Mouse (Mus musculus) neutrophil, adult 65 days (primary cell): ENCODE data around the gene Hist1h2bf. TPM values are rescaled to one million over a fixed set of nuclear protein-coding genes. Genes with fewer than 3 reads are reported as not detected.

ENCODE experiments used
- total RNA-seq: library from RNA; stranded (reverse); gene quantifications from 2 replicates; pipeline ENCODE4 v1.2.4, GENCODE M21; 2023

Gene Hist1h2bf
- total RNA-seq = 501 and 811 TPM in 2 replicates

DNA sequence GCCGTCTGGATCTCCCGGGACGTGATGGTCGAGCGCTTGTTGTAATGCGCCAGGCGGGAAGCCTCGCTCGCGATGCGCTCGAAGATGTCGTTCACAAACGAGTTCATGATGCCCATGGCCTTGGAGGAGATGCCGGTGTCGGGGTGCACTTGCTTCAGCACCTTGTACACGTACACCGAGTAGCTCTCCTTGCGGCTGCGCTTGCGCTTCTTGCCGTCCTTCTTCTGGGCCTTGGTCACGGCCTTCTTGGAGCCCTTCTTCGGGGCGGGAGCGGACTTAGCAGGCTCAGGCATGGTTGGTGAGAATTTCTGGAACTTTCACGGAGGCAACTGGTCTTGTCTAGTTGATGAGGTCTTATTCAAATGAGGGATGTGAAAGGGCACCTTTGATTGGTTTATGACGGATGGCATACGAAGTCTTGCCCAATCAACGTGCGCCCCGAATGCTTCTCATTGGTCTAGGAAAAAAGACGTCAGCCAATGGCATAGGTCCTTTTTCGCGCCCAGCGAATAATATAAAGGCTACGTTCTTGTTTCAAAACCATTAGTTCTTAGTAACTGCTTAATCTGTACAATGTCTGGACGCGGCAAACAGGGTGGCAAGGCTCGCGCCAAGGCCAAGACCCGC is at the start of gene Hist1h2bf, which contains the start of gene Hist1h2ad:
Gene Hist1h2bf (minus strand): TSS at position 299 of the 627 bp plus-strand sequence.
Gene Hist1h2ad (plus strand): TSS at position 484 of the 627 bp plus-strand sequence.

DNA sequence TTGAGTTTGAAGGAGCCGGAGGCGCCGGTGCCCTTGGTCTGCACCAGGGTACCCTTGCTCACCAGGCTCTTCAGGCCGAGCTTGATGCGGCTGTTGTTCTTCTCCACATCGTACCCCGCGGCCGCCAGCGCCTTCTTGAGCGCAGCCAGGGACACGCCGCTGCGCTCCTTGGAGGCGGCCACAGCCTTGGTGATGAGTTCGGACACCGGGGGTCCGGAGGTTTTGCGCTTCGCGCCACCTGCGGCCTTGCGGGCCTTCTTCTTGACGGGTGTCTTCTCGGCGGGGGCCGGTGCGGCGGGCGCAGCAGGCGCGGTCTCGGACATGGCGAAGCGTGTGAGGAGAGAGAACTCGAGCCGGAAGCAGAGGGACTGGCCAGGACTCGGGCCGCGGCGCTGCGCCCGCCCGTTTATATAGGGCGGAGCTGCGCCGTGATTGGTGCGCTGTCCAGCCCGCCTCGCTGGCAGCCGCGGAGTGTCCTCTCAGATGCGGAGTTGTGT is 48.2 kb upstream of the Hist1h2bf start, which contains the start of gene Hist1h1e:
Gene Hist1h1e (minus strand): TSS at position 384 of the 497 bp plus-strand sequence.

DNA sequence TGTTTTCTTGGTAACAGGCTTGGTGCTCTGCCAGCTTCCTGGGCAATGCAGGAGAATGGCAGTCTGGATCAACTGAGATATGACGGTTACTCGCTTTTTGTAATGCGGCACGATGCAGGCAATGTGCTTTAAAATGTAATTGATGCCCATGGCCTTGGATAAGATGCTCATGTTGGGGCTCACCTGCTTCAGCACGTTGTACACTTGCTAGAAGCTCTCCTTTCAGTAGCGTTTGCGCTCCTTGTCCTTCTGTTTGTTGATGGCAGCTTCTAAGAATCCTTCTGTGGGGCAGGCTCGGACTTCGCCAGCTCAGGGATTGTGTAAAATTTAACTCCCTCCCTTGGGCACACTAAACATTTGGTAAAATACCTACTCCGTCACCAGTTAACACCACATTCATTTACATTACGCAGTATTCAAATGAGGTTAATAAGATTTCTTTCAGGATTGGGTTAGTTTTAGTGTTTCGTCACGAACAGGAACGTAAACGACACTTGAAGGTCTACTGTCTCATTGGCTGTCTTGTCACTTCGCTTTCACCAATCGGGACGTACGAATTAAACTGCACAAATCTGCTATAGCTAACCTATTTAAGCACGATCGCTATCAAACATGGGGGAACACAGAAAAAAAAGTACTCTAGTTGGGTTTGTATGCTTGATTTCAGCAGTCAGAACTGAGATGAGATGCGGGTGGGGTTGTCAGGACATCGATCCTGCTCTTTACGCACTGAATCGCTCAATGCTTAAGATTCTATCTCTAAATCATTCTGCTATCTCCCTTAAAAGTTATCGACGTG is 46.9 kb upstream of the Hist1h2bf start, which contains the start of gene Hist1h2be:
Gene Hist1h2be (minus strand): TSS at position 392 of the 799 bp plus-strand sequence.

DNA sequence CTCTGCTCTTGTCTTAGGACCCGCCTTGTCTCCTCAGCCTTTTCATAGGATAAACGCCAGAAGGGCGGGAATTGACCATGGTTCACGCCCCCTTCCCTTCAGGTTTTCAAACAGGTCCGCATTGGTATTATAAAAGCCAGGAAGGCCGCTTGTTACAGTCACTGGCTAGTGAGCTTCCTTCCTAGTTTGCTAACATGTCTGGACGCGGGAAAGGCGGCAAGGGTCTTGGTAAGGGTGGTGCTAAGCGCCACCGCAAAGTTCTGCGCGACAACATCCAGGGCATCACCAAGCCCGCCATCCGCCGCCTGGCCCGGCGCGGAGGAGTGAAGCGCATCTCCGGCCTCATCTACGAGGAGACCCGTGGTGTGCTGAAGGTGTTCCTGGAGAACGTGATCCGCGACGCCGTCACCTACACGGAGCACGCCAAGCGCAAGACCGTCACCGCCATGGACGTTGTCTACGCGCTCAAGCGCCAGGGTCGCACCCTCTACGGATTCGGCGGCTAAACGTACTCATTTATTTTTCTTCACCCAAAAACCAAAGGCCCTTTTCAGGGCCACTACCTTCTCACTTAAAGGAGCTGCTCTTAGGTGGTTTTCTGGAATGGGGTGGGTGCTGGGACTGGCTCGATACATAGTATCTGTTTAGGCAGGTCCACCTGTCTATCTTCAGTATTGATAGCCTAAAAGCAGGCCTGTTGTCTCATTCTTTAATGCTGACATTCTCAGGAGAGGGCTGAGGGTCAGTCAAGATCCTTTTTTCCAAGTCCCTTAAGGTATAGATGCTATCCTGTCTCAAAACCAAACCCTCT is 7.6 kb upstream of the Hist1h2bf start, which contains the start of gene Hist1h4d:
Gene Hist1h4d (plus strand): TSS at position 191 of the 811 bp plus-strand sequence.

DNA sequence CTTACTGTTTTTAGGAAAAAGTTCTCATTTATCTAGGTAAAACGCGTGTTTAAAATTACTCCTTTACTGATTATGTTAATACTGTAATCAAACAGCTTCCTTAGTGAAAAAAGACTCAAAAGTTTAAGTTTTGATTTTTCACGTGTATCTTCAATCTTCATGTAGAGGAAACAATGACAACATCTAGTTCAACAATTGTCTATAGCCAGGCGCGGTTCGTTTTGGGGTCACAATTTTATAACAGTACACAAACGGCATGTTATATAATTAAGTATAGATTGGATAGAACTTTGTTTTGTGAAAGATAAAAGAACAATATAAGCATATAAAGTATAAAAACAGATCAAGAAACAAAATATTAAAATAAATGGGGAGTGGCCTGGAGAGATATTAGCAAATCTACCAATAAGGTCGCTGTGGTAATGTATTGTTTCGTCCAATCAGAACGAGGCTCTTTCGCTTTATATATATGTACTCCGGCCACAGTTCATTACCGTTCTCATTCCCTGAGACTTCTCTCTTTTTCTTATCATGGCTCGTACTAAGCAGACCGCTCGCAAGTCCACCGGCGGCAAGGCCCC is 1.4 kb upstream of the Hist1h2bf start, which contains the start of gene Hist1h3d:
Gene Hist1h3d (plus strand): TSS at position 493 of the 581 bp plus-strand sequence.

DNA sequence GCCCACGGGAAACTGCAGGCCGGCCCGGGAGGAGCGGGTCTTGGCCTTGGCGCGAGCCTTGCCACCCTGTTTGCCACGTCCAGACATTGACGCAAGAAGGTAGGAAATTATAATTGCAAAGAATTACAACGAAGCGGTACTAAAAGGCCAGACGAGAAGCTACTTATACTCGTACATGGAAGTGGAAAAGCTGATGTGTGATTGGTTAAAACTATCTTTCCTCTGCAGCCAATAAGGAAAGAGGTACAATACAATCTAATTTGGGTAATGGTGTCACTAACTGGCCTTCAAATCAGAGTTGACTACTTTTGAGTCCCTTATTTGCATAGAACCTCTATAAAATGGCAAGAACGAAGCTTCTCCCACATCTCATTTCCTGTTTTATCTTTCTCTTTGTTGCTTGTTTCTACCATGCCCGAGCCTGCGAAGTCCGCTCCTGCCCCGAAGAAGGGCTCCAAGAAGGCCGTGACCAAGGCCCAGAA is 2.9 kb downstream of the Hist1h2bf start, which contains the start of the genes Hist1h2ae and Hist1h2bg:
Gene Hist1h2ae (minus strand): TSS at position 199 of the 482 bp plus-strand sequence.
Gene Hist1h2bg (plus strand): TSS at position 375 of the 482 bp plus-strand sequence.

DNA sequence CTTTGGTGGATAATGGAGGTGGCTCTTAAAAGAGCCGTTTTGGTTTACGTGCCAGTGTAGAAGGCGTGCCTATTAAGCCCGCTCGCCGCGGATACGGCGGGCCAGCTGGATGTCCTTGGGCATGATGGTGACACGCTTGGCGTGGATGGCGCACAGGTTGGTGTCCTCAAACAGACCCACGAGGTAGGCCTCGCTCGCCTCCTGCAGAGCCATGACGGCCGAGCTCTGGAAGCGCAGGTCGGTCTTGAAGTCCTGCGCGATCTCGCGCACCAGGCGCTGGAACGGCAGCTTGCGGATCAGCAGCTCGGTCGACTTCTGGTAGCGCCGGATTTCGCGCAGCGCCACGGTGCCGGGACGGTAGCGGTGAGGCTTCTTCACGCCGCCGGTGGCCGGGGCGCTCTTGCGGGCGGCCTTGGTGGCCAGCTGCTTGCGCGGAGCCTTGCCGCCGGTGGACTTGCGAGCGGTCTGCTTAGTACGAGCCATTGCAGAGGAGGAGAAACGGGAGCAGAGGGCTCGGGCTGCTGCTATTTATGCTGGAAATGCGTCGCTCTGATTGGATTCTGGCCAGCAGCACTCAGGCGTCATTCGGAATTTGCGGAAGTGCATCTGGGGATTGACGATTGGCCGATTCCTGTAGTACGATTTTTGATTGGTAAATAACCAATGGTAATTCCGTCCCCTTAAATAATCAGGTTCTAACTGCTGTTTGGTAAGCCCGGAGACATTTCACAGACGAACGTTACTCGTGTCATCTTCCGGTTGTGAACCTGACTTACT is 11.9 kb downstream of the Hist1h2bf start, which contains the start of gene Hist1h3e:
Gene Hist1h3e (minus strand): TSS at position 487 of the 777 bp plus-strand sequence.

DNA sequence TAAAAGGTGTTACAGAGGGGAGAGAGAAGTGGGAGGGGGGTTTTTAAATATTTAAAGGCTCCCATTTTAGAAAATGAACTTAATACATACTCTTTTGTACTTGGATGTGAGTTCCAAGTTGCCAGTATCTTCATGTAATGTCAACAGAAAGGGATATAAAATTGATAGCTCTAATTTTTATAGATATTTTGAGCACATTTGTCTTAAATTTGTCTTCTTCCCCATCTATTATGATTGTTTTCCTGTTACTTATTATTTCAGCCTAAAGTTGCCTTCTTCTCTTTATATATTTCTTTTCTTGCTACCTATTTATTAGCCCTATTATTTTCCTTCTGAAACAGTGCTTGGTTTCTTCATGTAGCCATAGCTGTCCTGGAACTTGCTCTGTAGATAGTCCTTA is 21.0 kb downstream of the Hist1h2bf start, which contains the start of gene Hist1h1d:
Gene Hist1h1d (plus strand): TSS at position 301 of the 400 bp plus-strand sequence.

DNA sequence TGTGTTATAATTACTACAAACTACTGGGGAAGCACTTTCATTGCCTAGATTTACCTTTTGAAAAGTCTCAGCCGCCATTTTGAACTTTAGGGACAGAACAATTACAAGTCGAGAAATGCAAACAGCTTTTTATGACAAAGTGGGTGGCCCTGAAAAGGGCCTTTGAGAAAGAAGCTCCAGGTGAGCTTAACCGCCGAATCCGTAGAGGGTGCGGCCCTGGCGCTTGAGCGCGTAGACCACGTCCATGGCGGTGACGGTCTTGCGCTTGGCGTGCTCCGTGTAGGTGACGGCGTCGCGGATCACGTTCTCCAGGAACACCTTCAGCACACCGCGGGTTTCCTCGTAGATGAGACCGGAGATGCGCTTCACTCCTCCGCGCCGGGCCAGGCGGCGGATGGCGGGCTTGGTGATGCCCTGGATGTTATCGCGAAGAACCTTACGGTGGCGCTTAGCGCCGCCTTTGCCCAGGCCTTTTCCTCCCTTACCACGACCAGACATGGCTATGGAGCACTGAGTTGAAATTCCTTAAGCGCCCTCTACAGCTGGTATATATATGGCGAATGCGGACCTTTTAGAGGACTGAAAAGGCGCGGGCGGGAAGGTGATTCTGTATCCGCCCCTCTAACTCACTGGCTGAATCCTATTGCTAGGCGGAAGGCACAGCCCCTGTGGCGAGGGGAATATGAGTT is 22.7 kb downstream of the Hist1h2bf start, which contains the start of gene Hist1h4f:
Gene Hist1h4f (minus strand): TSS at position 503 of the 689 bp plus-strand sequence.

DNA sequence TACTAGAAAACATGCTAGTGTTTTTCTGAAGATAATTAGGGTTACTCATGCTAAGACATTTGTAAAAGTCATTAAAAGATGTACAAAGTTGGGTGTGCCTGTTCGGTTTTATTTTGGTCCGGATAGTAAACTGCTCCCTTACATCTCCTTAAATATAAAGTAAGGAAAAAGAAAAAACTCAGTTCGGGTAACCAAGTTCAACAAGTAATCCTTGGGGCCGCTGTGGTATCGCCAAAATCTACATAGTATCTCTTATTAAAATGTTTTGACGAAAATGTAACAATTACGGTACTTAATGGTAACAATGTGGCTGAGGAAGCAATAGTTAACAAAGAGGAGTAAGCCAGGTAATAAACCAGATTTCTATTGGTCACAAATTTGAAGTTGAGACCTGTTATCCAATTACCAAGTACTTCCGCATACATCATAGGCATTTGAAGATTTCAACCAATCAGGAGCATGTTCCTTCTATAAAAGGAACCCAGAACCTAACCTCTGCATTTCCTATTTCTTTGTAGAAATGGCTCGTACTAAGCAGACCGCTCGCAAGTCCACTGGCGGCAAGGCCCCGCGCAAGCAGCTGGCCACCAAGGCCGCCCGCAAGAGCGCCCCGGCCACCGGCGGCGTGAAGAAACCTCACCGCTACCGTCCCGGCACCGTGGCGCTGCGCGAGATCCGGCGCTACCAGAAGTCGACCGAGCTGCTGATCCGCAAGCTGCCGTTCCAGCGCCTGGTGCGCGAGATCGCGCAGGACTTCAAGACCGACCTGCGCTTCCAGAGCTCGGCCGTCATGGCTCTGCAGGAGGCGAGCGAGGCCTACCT is 29.8 kb downstream of the Hist1h2bf start, which contains the start of gene Hist1h3f:
Gene Hist1h3f (plus strand): TSS at position 88 of the 822 bp plus-strand sequence.

DNA sequence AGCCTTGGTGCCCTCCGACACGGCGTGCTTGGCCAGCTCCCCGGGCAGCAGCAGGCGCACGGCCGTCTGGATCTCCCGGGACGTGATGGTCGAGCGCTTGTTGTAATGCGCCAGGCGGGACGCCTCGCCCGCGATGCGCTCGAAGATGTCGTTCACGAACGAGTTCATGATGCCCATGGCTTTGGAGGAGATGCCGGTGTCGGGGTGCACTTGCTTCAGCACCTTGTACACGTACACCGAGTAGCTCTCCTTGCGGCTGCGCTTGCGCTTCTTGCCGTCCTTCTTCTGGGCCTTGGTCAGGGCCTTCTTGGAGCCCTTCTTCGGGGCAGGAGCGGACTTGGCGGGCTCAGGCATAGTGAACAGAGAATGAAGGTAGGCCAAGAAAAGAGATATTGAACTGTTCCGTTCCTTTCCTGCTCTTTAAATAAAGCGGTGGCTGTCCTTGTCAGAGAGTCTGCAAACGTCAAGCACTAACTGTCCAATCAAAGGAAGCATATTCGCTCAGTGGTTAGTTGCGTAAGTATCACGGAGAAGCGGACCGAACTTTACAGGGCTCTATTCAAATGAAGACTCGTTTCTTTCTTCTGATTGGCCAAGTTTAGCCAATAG is 30.9 kb downstream of the Hist1h2bf start, which contains the start of gene Hist1h2bh:
Gene Hist1h2bh (minus strand): TSS at position 394 of the 609 bp plus-strand sequence.

DNA sequence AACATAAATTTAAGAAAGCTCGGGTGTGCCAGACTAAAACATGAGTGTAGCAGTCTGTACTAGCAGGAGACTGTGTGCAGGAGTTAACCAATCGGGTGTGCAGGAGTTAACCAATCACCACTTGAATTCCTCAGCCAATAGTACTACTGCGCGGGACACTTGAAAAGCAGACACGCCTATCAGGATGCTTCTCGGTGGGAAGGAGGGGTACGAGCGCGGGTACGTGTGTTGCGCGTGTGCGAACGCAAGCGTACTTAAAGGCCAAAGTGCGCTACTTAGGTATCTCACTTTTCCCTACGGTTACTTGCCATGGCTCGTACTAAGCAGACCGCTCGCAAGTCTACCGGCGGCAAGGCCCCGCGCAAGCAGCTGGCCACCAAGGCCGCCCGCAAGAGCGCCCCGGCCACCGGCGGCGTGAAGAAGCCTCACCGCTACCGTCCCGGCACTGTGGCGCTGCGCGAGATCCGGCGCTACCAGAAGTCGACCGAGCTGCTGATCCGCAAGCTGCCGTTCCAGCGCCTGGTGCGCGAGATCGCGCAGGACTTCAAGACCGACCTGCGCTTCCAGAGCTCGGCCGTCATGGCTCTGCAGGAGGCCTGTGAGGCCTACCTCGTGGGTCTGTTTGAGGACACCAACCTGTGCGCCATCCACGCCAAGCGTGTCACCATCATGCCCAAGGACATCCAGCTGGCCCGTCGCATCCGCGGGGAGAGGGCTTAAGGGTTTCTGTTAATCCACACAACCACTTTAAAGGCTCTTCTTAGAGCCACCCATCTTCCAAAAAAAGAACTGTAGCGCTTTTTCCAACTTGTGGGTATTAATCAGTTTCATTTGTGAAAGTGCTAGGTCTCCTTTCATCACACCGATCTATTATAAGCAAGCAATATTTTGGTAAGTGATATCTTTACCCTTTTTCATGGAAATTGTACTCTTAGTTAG is 38.6 kb downstream of the Hist1h2bf start, which contains the start of gene Hist1h3g:
Gene Hist1h3g (plus strand): TSS at position 286 of the 939 bp plus-strand sequence.

DNA sequence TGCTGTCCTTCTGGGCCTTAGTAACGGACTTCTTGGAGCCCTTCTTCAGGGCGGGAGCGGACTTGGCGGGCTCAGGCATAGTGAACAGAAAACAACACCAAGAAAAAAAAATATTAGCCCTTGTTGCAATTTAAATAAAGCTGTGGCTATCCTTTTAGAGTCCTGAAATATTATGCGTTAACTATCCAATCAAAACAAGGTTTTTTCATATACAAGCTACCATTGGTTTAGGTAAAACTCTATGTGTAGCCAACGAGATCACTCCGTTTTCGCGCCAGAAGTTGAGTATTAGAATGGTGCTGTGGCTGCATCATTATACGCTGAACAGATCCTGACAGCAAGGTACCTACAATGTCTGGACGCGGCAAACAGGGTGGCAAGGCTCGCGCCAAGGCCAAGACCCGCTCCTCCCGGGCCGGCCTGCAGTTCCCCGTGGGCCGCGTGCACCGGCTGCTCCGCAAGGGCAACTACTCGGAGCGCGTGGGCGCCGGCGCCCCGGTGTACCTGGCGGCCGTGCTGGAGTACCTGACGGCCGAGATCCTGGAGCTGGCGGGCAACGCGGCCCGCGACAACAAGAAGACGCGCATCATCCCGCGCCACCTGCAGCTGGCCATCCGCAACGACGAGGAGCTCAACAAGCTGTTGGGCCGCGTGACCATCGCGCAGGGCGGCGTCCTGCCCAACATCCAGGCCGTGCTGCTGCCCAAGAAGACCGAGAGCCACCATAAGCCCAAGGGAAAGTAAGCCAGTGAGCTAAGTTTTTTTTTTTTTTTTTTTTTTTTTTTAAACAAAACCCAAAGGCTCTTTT is 40.2 kb downstream of the Hist1h2bf start, which contains the start of gene Hist1h2af:
Gene Hist1h2af (plus strand): TSS at position 347 of the 808 bp plus-strand sequence.

DNA sequence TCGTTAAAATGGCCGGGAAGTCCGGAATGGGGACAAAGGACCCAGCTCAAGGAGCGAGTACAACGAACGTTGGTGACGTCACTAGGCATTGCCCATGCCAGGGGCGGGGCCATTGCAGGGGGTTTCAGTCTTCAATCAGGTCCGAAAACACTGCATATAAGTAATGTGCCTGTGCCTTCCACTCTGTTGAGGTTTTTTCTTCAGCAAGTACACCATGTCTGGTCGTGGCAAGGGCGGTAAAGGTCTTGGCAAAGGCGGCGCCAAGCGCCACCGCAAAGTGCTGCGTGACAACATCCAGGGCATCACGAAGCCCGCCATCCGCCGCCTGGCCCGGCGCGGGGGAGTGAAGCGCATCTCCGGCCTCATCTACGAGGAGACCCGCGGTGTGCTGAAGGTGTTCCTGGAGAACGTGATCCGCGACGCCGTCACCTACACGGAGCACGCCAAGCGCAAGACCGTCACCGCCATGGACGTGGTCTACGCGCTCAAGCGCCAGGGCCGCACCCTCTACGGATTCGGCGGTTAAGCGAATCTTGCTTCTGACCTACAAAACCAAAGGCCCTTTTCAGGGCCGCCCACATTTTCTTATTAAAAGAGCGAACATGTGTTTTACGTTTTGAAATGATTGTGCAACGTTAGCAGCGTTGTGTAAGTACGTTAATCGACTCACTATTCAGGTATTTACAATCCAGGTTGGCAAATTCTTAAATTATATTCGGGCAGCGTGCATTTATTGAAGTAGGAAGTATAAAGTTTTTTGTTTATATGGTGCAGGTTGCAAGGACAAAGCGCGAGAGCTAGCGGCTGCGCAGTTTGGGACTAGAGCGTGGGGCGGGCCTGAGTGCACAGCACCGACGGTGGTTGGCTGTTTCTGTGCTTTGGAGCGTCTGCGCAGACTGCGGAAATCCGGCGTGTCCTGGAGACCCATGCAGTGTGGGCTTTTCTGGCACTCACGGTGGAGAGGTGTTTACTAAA is 42.8 kb downstream of the Hist1h2bf start, which contains the start of gene Hist1h4h:
Gene Hist1h4h (plus strand): TSS at position 150 of the 975 bp plus-strand sequence.

